Mouse (Mus musculus) macrophage (primary cell): Measurements from ENCODE around the gene Zswim3. TPM values are rescaled to one million over a fixed set of nuclear protein-coding genes. Genes with fewer than 3 reads are reported as not detected.
A peak's percentile ranks its signal among the peaks of the same experiment; 100 is the strongest.
"Not testable (repeated sequence)": the region's sequence is repeated elsewhere in the genome, so short reads cannot be mapped to it uniquely, and the experiment has no call there.

Experiments used
- H3K27ac ChIP-seq: fragments of 350-480 bp; formaldehyde crosslinking; 2 replicates; pipeline ENCODE4 v1.9.0; 2021
- H3K36me3 ChIP-seq: fragments of 350-480 bp; formaldehyde crosslinking; 2 replicates; pipeline ENCODE4 v1.9.0; 2021; ENCODE audit errors: inconsistent target
- H3K4me3 ChIP-seq: fragments of 350-480 bp; formaldehyde crosslinking; 2 replicates; pipeline ENCODE4 v1.9.0; 2021; ENCODE audit errors: inconsistent target
- H3K79me2 ChIP-seq: fragments of 350-480 bp; formaldehyde crosslinking; 2 replicates; pipeline ENCODE4 v1.9.0; 2021; ENCODE audit errors: inconsistent target
- WGBS: methylation state at CpG from one replicate; pipeline ENCODE4 v1.1.7; 2026; ENCODE audit warnings: inconsistent platforms; ENCODE audit not compliant: missing documents; 5-methylcytosine and 5-hydroxymethylcytosine counted together
- polyA plus RNA-seq: library from polyadenylated mRNA; stranded (reverse); fragments of 250-400 nt; gene quantifications from 3 replicates; pipeline ENCODE4 v1.2.4, GENCODE M21; 2018; ENCODE audit warnings: inconsistent platforms

Gene Zswim3
- polyA plus RNA-seq, 1 experiment from 2014 or later, result 3.3 TPM

- H3K27ac ChIP-seq, result no peak overlapping the region
- no peaks in the 10 kb centered on the region for H3K79me2 ChIP-seq
- H3K4me3 ChIP-seq, result no peak overlapping the region
- H3K36me3 ChIP-seq, result peaks cover 15% of the 10 kb centered on the region
- 58% methylated on average over 3 of the region's 3 CpGs for WGBS
Measured at GRCm38 (mm10) chr2:164787032-164787431, 17.9 kb upstream of the Zswim3 start.

- 94% methylated on average over 10 of the region's 10 CpGs for WGBS
- no peak overlapping the region for H3K4me3 ChIP-seq
- H3K27ac ChIP-seq, result no peak overlapping the region
- peaks cover 23% of the 10 kb centered on the region for H3K36me3 ChIP-seq
- H3K79me2 ChIP-seq, result no peaks in the 10 kb centered on the region
Measured at GRCm38 (mm10) chr2:164787779-164788178, 17.1 kb upstream of the Zswim3 start.

DNA sequence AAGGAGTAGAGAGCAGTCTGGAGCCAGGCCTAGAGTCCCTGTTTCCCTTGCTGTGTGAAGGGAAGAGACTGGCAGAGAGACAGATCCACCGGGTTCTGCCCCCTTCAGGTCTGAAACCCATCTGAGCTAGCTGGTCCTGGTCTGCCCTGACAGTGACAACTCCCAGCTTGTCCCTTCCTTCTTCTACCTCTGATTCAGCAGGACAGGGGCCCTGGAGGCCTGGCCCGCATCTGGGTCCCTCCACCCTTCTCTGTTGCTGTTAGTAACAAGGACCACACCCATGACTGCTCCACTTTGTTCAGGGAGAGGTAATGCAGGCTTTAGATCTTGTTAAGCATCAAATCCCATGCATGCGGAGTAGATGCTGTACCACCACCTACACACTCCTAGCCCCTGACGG is 16.5 kb upstream of the Zswim3 start:
- Histone ChIP-seq H3K27ac (no peak overlapping the region), H3K4me3 (no peak overlapping the region), H3K79me2 (no peaks in the 10 kb centered on the region), H3K36me3 (peaks cover 25% of the 10 kb centered on the region)
- WGBS, result 95% methylated on average over 4 of the region's 4 CpGs

DNA sequence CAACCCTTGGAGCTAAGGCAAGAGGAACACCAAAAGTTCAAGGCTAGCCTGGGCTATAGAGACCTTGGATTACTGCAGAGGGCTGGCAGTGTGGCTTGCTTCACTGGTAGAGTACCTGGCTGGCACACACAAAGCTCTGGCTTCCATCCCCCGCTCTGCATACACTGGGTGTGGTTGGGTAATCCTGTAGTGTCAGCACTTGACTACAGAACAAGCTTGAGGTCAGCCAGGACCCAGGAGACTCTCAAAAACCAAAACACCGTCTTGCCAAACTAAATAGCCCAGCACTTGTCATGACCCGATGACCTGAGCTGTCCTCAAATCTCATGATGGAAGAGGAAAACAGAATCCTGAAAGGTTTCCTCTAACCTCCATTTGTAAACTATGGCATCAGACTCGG is 14.4 kb upstream of the Zswim3 start:
- Histone ChIP-seq H3K36me3 (peaks cover 35% of the 10 kb centered on the region), H3K4me3 (no peak overlapping the region), H3K79me2 (no peaks in the 10 kb centered on the region), H3K27ac (no peak overlapping the region)
- WGBS, result 94% methylated on average over 4 of the region's 4 CpGs

- Histone ChIP-seq H3K27ac (no peak overlapping the region), H3K36me3 (peaks cover 49% of the 10 kb centered on the region), H3K79me2 (no peaks in the 10 kb centered on the region), H3K4me3 (no peak overlapping the region)
- WGBS, result 92% methylated on average over 18 of the region's 18 CpGs
Measured at GRCm38 (mm10) chr2:164791841-164792261, 13.0 kb upstream of the Zswim3 start.

- Histone ChIP-seq H3K27ac (no peak overlapping the region), H3K36me3 (peaks cover 52% of the 10 kb centered on the region), H3K4me3 (no peak overlapping the region), H3K79me2 (no peaks in the 10 kb centered on the region)
- 95% methylated on average over 12 of the region's 12 CpGs for WGBS
Measured at GRCm38 (mm10) chr2:164792400-164793190, 12.3 kb upstream of the Zswim3 start.

GRCm38 (mm10) chr2:164793236-164793635 is 11.7 kb upstream of the Zswim3 start:
- Histone ChIP-seq H3K4me3 (no peak overlapping the region), H3K27ac (no peak overlapping the region), H3K79me2 (no peaks in the 10 kb centered on the region), H3K36me3 (peaks cover 54% of the 10 kb centered on the region)
- 93% methylated on average over 3 of the region's 3 CpGs for WGBS

DNA sequence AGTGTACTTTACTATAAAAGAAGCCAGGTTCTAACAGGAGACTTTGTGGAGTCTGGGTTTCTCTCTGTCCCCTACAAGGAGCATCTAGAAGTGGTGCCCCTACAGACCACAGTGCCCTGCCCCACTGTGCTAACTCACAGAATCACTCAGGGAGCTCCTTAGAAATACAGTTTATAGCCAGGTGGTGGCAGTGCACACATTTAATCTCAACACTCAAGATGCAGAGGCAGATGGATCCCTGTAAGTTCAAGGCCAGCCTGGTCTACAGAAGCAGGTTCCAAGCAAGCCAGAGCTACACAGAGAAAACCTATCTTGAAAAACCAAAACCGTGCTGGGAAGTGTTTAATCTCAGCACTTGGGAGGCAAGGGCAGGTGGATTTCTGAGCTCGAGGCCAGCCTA is 11.1 kb upstream of the Zswim3 start:
- Histone ChIP-seq H3K4me3 (no peak overlapping the region), H3K79me2 (no peaks in the 10 kb centered on the region), H3K36me3 (peaks cover 50% of the 10 kb centered on the region), H3K27ac (no peak overlapping the region)
- 75% methylated on average over 1 of the region's 2 CpGs for WGBS

- Histone ChIP-seq H3K36me3 (peaks cover 50% of the 10 kb centered on the region), H3K27ac (no peak overlapping the region), H3K4me3 (no peak overlapping the region), H3K79me2 (no peaks in the 10 kb centered on the region)
- 30% methylated on average over 5 of the region's 5 CpGs for WGBS
Measured at GRCm38 (mm10) chr2:164794293-164794692, 10.6 kb upstream of the Zswim3 start.

GRCm38 (mm10) chr2:164795868-164796267 is 9.0 kb upstream of the Zswim3 start:
- no peak overlapping the region for H3K27ac ChIP-seq
- peaks cover 7% of the 10 kb centered on the region for H3K79me2 ChIP-seq
- H3K4me3 ChIP-seq, result no peak overlapping the region
- 95% methylated on average over 4 of the region's 4 CpGs for WGBS
- H3K36me3 ChIP-seq, result peaks cover 54% of the 10 kb centered on the region

DNA sequence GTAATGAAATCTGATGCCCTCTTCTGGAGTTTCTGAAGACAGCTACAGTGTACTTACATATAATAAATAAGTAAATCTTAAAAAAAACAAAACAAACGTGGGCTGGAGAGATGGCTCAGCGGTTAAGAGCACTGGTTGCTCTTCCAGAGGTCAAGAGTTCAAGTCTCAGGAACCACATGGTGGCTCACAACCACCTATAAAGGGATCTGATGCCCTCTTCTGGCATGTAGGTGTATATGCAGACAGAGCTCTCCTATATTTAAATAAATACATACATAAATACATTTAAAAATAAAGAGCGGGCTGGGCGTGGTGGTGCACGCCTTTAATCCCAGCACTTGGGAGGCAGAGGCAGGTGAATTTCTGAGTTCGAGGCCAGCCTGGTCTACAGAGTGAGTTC is 6.3 kb upstream of the Zswim3 start:
- not testable (repeated sequence) for H3K4me3 ChIP-seq, H3K27ac ChIP-seq
- Histone ChIP-seq H3K79me2 (peaks cover 34% of the 10 kb centered on the region), H3K36me3 (peaks cover 46% of the 10 kb centered on the region)
- WGBS, result 72% methylated on average over 5 of the region's 6 CpGs

DNA sequence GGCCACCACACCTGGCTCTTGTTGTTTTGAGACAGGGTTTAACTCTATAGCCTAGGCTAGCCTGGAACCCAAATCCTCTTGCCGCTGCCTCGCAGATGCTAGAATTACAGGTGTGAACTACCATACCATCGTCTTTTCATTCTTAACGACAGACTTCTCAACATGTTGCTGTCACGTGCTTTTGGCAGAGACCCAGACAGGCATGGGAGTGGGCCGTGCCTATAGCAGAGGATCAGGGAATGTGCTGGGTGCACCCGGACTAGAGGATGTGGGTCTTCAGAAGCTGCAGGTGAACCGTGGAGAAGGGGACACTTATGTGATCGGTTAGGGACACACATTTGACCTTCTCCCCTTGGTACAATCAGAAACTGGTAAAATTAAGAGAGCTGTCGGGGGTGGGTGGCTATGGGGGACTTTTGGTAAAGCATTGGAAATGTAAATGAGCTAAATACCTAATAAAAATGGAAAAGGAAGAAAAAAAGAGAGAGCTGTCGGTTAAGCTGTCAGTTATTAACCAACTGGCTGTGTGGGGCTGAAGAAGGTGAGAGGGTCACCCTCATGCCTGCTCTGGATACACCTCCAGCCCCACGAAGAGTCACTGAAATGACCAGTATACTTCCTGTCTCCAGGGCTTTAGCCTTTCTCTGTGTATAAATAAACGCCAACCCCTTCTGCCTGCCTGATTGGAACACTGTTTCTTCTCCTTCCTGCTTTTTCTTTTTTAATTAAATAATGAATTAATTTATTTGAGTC is 4.5 kb upstream of the Zswim3 start:
- 93% methylated on average over 13 of the region's 13 CpGs for WGBS

GRCm38 (mm10) chr2:164803201-164803920 is 1.5 kb upstream of the Zswim3 start:
- Histone ChIP-seq H3K4me3 (peak overlapping the region; percentile 91), H3K27ac (no peak overlapping the region), H3K36me3 (peaks cover 16% of the 10 kb centered on the region; the same call in 1 of the 2 replicates), H3K79me2 (peaks cover 71% of the 10 kb centered on the region)
- WGBS, result 75% methylated on average over 16 of the region's 16 CpGs

More for the DNA sequence above, 4.5 kb upstream of the Zswim3 start:
- peaks cover 36% of the 10 kb centered on the region for H3K36me3 ChIP-seq
- H3K79me2 ChIP-seq, result peaks cover 47% of the 10 kb centered on the region
- no peak overlapping the region for H3K4me3 ChIP-seq
- no peak overlapping the region for H3K27ac ChIP-seq

DNA sequence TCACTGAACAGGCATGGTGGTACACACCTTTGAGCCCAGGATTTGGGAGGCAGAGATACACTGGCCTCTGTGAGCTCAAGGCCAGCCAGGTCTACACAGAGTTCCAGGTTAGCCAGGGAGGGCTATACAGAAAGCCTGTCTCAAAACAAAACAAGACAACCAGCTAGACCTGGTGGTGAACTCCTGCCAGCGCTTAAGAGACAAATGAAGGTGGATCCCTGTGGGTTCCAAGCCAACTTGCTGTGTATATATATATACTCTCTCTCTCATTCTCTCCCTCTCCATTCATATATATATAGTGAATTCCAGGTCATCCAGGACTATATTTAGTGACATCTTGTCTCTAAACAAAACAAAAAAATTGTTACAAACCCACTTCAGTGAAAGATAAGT is 981 bp upstream of the Zswim3 start:
- 78% methylated on average over 1 of the region's 1 CpGs for WGBS
- Histone ChIP-seq H3K27ac (peak overlapping the region; percentile 85), H3K36me3 (peaks cover 18% of the 10 kb centered on the region; the same call in 1 of the 2 replicates)

More for the DNA sequence above, 981 bp upstream of the Zswim3 start:
- Histone ChIP-seq H3K79me2 (peaks cover 71% of the 10 kb centered on the region), H3K4me3 (peak overlapping the region; percentile 91)
